Mouse (Mus musculus) lung, postnatal 4 days (tissue): ENCODE data around the gene Mnat1.
A peak's percentile ranks its signal among the peaks of the same experiment; 100 is the strongest.
"Not testable (repeated sequence)": the region's sequence is repeated elsewhere in the genome, so short reads cannot be mapped to it uniquely, and the experiment has no call there.

Experiments
- DNase-seq, 2 experiments: peaks; one replicate each; pipeline ENCODE4 v3.0.0; 2021

Mnat1 gene

DNA sequence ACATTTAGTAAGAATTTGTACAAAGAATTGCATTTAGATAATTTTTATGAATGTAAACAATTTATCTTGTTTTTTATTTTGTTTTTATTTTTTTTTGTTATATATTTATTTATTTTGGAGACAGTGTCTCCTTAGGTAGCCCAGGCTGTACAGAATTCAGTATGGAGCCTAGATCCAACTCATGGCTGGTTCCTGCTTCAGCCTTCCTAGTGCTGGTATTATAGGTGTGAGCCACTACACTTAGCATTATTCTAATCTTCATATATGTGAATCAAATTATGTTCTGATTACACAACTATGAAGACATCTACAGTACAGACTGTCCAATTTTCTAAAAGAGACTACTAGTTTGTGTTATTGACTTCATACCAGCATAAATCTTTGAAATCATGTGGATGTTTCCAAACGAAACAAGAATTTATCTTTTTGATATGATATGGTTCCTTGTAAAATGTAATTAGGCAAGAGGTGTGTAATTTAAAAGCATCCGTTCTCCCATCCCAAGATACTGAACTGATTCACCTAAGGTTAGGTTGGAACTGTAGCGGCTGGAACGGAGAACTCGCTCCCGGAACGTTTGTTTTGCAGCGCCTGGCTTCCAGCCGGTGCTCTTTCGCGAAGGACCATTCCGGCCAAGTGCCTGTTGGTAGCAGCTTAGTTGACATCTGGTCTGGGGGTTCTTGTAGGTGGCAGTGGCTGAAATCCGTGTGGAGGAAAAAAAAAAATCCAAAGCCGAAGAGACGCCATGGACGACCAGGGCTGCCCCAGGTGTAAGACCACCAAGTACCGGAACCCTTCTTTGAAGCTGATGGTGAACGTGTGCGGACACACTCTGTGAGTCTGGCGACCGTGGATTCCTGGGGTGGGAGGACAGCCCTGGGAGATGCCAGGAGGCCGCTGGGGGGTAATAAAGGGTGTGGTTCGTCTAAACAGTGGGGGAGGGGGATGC, at the start of gene Mnat1:
TSS of gene Mnat1 (plus strand) at position 625 of the 949 bp plus-strand sequence.
- DNase-seq = peak; percentile 89 to 91

DNA sequence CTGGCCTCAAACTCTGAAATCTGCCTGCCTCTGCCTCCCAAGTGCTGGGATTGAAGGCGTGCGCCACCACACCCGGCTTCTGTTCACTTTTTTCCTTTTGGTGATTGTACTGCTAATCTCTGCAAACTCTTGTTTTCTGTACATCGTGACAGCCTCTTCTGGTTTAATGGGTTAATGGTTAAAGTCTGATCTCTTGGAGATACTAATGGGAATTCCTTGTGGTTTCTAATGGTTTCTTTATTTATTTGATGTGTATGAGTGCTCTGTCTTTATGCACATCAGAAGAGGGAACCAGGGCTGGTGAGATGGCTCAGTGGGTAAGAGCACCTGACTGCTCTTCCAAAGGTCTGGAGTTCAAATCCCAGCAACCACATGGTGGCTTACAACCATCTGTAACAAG, 41.7 kb upstream of the Mnat1 start:
- not testable (repeated sequence) for DNase-seq

- DNase-seq = no peak
These were observed 39.7 kb upstream of the Mnat1 start for GRCm38 (mm10) chr12:73083773-73084172.

DNA sequence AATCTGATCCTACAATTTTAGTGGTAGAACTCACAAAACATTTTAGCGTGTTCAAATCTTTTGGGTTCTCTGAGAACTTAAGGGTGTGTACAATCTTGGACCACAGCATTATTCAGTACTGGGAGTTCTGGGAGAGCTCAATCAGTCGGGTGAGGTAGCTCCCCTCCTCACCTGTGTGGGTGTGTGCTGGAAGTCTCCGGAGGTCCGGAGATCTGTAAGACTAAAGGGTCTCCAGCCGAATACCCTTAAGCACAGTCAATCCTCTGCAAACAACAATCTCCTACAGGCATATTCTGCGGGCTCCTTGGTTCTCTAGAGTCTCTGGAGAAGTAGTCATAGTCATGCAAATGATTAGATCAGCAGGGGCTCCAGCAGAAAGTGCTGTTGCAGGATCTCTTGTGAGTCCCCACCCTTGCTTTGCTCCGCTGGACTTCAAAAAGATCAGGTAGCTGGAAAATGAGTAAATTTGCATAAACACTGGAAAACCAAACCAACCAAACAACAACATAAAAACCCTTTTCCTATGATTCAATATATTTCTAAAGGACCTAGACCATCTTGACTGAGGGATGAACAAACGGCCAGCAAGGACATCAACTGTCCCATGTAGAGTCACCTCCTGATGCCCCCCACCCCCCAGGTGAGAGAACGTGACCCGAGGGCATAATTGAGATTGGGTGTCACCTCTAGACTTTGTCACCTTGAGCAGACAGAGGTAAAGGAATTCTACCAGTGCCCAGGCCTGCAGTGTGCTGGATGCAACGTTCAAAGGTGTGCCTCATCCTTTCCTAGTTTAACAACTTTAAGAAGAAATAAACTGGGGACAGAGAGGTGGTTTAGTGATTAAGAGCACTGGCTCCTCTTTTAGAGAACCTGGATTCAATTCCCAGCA, 37.5 kb upstream of the Mnat1 start:
- DNase-seq = no peak

DNA sequence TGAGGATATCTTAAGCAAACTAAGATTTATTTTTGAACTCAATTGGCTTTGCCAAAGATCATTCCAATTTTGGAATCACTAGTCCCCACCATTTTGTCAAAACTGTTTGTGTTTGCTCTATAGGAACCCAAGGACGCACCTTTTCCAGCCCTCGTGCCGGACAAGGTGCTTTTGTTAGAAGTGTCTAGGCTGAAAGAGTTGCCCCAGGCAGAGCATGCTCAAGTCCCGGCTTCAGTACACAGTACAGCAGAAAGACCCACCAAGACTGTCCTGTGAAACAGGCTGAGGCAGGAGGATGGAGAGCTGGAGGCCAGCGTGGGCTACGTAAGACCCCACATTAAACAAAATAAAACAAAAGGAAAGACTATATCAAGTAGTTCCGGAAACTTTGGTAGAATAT, 36.4 kb upstream of the Mnat1 start:
- no peak for DNase-seq

DNA sequence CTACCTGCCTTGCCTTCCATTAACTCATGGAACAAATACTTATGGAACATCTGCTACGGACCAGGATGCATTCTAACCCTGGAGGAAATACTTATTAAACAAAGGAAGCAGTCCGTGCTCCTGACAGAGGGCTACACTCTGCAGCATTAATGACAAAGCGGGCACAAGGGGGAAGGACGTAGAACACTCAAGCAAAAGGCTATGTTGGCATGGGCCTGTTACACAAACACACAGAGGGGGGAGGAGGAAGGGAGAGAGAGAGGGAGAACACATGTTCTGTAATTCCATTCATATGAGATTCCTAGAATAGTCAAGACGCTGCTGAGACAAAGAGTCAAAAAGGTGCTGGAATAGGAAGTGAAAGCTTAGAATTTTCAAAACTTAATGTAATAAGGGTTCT, 35.0 kb upstream of the Mnat1 start:
- peak in 1 of 2 experiments; percentile 22 for DNase-seq

DNA sequence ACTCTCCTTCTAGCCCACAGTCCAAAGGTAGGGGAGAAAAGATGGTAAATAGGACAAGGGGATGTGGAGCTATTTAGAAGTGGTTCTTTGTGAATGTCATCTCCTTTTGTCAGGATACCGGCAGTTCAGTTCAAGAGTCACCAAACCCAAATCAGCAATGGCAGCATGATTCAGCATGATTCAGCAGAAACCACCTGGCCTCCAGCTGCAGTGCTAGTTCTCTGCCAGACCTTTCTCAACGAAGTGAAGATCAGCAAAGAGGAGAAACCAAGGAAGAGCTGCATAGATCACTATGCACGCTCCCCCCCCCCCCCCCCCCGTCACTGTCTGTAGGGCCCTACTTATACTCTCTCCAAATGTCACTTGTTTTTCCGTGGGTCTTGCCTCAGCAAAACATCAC, 34.6 kb upstream of the Mnat1 start:
- no peak for DNase-seq

- no peak for DNase-seq
These were observed 32.7 kb upstream of the Mnat1 start for GRCm38 (mm10) chr12:73090672-73091335.

DNA sequence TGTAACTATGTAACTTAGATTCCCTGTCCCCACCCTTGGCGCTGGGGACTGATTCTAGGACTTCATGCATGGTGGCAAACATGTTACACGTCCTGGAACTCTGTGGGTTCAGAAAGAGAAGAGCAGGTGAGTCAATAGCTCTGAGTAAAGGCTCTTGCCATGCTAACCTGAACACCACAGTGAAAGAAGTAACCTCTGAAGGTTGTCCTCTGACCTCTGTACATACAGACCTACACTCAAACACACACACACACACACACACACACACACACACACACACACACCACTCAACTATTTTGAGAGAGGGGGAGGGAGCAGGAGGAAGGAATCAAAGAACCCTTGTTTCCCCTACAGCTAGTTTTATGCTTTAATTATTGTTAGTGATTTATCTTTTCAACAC, 29.3 kb upstream of the Mnat1 start:
- DNase-seq = no peak

- no peak for DNase-seq
These were observed 28.9 kb upstream of the Mnat1 start for GRCm38 (mm10) chr12:73094605-73095004.

DNA sequence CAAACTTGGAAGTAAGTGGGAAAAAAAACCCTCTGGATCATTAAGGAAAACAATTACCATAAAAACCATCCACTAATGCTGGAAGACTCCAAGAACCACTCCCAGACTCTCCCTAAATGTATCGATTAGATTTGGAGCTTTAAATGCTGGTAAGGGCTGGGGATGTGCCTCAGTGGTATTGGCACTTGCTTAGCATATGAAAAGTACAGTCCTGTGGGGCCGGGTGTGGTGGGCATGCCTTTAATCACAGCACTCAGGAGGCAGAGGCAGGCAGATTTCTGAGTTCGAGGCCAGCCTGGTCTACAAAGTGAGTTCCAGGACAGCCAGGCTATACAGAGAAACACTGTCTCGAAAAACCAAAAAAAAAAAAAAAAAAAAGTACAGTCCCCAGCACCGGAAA, 27.3 kb upstream of the Mnat1 start:
- not testable (repeated sequence) for DNase-seq

GRCm38 (mm10) chr12:73098593-73098992, 24.9 kb upstream of the Mnat1 start:
- DNase-seq = no peak

- no peak for DNase-seq
These were observed 19.8 kb upstream of the Mnat1 start for GRCm38 (mm10) chr12:73103713-73104112.

DNA sequence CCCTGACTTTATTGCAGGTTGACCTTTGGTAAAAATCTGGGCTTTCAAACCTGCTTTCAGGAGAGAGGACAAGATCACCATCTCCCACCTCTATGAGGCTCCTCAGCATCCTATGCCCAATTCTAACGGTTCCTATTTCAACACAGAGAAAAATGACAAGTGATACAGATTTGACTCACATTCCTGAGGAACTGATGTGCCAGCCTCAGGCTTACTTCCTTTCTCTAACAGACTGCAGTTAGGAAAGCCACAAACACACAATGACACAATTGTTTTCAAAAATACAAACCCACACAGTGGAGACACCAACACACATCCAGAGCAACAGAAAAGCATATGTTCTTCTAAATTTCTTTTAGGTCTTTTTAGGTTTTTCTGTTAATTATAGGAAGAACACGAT, 15.7 kb upstream of the Mnat1 start:
- DNase-seq = no peak

GRCm38 (mm10) chr12:73110431-73111111, 12.9 kb upstream of the Mnat1 start:
- peak in 1 of 2 experiments; percentile 29 for DNase-seq

GRCm38 (mm10) chr12:73111561-73112325, 11.8 kb upstream of the Mnat1 start:
- peak; percentile 37 to 45 for DNase-seq

GRCm38 (mm10) chr12:73112326-73113087, 11.0 kb upstream of the Mnat1 start:
- DNase-seq = peak; percentile 49 to 61

DNA sequence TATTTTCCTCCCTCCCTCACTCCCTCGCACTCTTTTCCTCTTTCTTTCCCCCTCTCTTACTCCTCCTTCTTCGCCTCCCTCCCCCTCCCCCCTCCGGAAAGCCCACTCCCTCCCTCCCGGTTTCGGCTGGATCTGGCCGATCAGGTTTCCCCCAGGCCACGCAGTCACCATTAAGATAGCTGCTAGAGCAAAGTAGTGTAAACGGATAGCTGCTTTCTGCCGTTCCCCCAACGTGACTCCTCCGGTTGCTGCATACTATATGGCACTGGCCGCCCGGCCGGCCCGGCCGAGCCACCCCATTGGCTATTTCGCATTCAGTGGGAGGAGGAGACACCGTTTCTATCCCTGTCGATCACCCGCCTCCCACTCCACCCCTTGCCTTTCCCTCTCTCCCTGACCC, 10.3 kb upstream of the Mnat1 start, which contains the start of gene Six4:
TSS of gene Six4 (minus strand) at position 261 of the 400 bp plus-strand sequence.
- peak; percentile 69 to 79 for DNase-seq

DNA sequence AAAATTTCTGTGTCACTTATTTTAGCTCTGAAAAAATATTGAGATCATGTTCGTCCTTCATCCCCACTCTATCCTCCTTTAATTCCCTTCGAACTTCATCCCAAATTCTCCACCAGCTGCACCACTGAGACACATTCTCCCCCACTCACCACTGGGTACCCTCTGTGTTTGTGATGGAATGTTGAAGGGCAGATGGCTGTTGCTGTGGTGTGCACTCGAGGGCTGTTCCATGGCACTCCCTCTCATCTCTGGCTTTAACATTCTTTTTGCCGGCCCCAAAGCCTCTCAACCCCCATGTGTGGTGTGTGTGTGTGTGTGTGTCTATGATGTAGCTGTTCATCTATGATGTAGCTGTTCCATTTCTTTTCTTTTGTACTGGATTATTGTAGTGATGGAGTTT, 1.7 kb downstream of the Mnat1 start:
- no peak for DNase-seq

DNA sequence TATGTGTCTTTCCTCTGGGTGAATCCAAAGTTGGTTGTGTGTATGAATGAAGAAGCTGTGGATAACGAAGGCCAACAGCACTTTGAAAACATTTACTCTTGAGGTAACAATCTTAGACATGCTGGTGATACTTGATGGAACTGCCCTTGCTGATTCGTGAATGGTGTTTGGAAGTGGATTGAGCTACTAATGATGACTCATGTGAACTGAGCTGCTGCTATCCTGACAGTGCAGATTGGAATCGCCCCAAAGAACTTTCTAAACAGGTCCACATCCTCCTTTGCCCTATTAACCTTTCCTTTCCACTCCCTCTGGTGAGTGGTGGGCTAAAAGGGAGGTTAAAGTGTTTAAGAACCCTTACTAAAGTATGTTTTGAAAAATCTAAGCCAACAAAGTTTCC, 17.2 kb downstream of the Mnat1 start:
- DNase-seq = no peak

DNA sequence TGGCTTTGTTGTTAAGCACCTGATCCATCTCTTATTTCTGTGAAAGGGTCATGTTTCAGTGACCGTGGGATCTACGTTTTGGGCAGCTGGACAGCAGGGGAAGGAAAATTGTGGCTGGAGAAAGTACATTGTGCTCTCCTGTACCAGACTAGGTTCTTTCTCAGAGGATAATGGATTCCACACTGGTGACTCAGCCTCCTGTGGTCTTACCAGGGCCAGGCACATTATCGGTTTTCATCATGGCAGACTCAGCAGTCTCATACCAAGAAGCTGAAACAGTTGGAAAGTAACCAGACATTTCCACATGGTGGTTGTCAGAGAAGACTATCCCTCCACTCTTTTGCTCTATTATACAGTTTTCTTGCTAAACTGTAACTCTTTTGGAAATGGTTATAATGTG, 23.7 kb downstream of the Mnat1 start:
- no peak for DNase-seq
